Mouse (Mus musculus): ENCODE results near the gene Car11. TPM values are rescaled to one million over a fixed set of nuclear protein-coding genes. Genes with fewer than 3 reads are reported as not detected.
"Not testable (repeated sequence)": the region's sequence is repeated elsewhere in the genome, so short reads cannot be mapped to it uniquely, and the experiment has no call there.

The Car11 gene
- polyA plus RNA-seq (2015; fragmentation: Nextera tagmentation; extraction: Ambion mirVana): 57.0 and 71.4 TPM in 2 replicates

DNA sequence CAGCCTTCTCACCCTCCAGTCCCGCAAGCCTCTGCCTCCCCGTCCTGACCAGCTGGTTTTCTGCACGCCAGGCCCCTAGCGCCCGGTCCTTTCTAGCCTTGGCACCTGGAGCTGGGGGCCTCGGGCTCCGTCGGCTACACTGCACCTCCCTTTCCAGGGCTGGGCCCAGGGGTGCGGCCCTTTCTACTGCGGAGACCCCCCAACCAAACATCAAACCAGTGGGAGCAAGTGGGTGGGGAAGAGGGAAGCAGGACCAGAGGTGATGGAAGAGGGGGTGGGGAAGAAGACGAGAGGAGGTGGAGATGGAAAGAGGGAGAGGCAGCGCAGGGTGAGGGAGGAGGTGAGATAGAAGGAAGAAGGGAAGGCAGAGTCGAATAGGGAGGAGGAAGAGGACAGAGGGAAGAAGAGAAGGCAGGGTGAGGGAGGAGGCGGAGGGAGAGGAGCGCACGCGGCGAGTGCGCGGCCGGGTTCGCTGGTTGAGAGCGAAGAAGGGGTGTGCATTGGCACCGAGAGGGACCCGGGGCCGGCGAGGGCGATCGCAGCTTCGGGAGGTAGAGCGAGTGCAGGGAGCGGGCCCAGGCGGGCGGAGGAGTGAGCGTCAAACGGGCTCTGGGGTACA lies at the start of gene Car11:
TSS of gene Car11 (plus strand) at position 321 of the 619 bp plus-strand sequence.
- Histone ChIP-seq H3K36me3 (no peaks in the 10 kb centered on the region), H3K27ac (replicated peaks) (peak within 1 kb of the TSS; percentile 81), H3K4me3 (replicated peaks) (peak within 1 kb of the TSS; percentile 58), H3K9me3 (replicated peaks) (no peaks in the 10 kb centered on the region), H3K4me2 (peak within 1 kb of the TSS; percentile 96), H3K9ac (replicated peaks) (peak within 1 kb of the TSS; percentile 80), H3K4me1 (peaks cover 51% of the 10 kb centered on the region), H3K27me3 (replicated peaks) (0 out of 2 replicates have a peak, but pooled peaks cover 5% of the 10 kb centered on the region)
- WGBS: under 1% methylated on average over 36 of the region's 36 CpGs
- ATAC-seq (ENCODE audit: low FRiP score): peak; percentile 6

DNA sequence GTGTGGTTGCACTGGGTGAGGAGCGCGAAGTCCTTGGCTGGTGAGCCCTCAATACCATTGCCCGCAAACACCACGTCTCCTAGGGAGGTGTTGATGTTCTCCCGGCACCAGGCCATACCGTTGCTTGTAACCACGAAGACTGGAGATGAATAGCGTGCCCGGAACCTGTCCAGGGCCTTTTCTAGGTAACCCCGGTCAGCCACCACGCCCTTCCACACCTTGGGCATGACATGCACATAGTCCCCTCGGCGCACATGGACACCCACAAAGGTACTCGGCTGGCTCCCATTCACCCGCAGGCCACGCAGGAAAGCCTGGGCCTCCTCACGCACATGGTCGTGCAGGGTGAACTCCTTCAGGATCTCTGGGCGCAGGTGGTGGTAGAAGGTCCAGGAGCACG lies 49.2 kb upstream of the Car11 start:
- not testable (repeated sequence) for H3K4me2 ChIP-seq; H3K4me1 ChIP-seq; H3K9me3 ChIP-seq (replicated peaks); ATAC-seq (ENCODE audit: low FRiP score); H3K27ac ChIP-seq (replicated peaks); H3K9ac ChIP-seq (replicated peaks); H3K4me3 ChIP-seq (replicated peaks); H3K36me3 ChIP-seq; H3K27me3 ChIP-seq (replicated peaks)
- 96% methylated on average over 19 of the region's 20 CpGs for WGBS

DNA sequence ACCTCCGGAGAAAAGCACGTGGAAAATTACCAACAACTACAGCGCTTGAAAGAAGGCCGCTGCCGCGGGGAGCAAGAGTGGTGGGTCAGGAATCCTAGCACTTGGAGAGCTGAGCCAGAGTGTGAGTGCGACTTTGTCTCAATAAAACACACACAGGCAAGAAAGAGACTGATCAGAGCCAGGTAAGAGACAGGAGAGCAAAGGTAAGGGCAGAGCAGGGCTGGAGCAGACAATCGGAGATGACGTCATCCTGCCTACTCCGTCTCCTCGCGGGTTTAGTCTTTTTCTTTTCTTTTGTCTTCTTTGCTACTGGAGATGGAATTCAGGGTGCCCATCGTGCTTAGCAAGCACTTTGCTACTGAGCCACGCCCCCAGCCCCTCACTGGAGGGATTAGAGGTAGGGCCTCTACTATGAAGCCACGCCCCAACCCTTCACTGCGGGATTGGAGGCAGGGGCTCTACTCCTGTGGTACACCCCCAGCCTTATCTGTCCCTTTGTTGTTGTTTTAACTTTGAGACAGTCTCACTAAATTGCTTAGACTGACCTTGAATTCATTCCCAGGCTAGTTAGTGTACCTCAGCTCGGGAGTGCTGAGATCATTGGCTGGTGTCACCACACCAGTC lies 45.1 kb upstream of the Car11 start:
- H3K4me2 ChIP-seq: peak overlapping the region; percentile 35
- WGBS: 45% methylated on average over 17 of the region's 17 CpGs
- H3K27me3 ChIP-seq (replicated peaks): no peaks in the 10 kb centered on the region
- ATAC-seq (ENCODE audit: low FRiP score): 0 out of 2 replicates have a peak, but pooled peaks have one; percentile 55
- H3K9me3 ChIP-seq (replicated peaks): no peaks in the 10 kb centered on the region
- H3K9ac ChIP-seq (replicated peaks): no peak overlapping the region
- no peak overlapping the region for H3K27ac ChIP-seq (replicated peaks)
- no peaks in the 10 kb centered on the region for H3K36me3 ChIP-seq
- H3K4me3 ChIP-seq (replicated peaks): no peak overlapping the region
- H3K4me1 ChIP-seq: peaks cover 5% of the 10 kb centered on the region; the same call in 1 of the 2 replicates

DNA sequence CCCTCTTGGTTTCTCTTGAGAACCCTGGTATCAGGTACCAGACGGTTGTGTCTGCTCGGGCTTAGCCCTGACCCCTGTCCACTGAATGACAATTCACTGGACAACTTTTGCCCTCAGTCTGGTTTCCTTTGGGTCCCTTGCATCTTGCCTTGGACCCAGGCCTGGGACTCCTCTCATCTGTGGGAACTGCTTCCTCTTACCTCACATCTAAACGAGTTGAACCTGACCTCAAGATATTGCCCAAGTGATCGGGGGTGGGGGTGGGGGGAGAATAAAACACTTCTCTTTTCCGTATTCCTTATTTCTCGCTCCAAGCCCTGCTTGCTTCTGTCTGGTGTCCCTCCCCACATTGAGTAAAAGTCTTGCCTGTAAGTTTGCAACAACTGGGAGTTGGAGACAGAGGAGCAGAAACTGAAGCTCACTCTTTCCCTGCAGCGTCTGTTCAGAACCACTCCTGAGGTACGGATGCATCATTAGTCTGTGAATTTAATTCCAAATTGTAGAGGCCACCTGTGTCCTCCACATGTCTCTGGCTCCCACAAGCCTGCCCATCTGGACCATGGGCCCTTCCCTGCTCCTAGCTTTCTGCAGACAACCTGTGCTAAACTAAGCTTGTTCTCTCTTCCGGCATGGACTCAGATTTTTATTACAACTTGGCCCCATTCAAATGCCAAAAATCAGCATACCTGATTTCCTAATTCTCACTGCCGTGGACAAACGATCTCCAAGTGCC lies 38.7 kb upstream of the Car11 start:
- Histone ChIP-seq H3K4me1 (no peaks in the 10 kb centered on the region), H3K9me3 (replicated peaks) (no peaks in the 10 kb centered on the region), H3K27ac (replicated peaks) (no peak overlapping the region), H3K36me3 (no peaks in the 10 kb centered on the region), H3K9ac (replicated peaks) (no peak overlapping the region), H3K4me2 (no peak overlapping the region), H3K4me3 (replicated peaks) (no peak overlapping the region), H3K27me3 (replicated peaks) (no peaks in the 10 kb centered on the region)
- no peak for ATAC-seq (ENCODE audit: low FRiP score)
- 85% methylated on average over 11 of the region's 11 CpGs for WGBS

DNA sequence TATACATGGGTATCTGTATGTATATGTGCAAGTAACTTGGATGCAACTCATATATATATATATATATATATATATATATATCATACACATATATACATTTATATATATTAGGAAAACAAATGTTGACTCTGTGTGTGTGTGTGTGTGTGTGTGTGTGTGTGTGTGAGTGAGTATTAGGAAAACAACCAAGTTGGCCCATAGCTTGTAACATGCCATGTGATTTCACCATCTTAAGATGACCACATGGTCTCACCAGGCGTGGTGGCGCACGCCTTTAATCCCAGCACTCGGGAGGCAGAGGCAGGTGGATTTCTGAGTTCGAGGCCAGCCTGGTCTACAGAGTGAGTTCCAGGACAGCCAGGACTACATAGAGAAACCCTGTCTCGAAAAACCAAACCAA lies 37.9 kb upstream of the Car11 start:
- not testable (repeated sequence) for H3K27me3 ChIP-seq (replicated peaks); H3K36me3 ChIP-seq; H3K27ac ChIP-seq (replicated peaks); H3K4me3 ChIP-seq (replicated peaks); H3K4me2 ChIP-seq; H3K4me1 ChIP-seq; ATAC-seq (ENCODE audit: low FRiP score); H3K9ac ChIP-seq (replicated peaks); H3K9me3 ChIP-seq (replicated peaks)
- WGBS: 90% methylated on average over 6 of the region's 6 CpGs

DNA sequence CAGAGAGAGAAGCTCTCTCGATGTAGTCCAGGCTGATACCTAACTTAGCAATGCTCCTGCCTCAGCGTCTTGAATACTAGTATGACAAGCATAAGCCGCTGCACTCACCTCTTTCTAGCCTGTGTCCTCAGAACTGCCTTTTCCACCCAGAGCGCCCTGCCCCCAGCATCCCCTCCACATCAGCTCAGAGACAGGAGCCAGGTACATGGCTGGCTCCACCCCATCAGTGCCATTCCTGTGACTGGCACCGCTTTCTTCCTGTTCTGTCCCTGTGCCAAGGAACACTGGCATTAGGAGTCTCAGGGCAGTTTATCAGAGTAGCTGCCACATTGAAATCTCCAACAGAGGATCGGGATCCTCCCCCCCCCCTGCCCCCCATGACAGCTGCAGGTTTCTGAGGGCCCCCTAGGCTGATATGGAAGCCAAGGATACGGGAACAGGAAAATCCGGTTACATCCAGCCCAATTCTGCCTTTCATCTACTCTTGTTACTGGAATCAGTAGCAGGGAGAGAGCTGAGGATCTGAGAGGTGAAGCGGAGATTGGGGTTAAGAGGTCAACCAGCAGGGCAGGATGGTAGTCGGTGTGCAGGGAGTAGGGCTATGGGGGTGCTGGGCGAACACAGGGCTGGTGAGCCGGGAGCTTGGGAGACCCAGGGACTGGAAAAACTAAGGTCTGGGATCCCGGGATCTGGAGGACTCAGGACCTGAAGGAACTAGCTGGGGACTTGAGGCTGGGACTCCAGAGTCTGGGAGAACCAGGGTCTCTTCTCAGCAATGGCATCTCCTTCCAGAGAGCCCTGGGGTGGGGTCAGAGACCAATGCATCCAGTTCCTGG lies 34.1 kb upstream of the Car11 start:
- Histone ChIP-seq H3K36me3 (no peaks in the 10 kb centered on the region), H3K9ac (replicated peaks) (no peak overlapping the region), H3K4me1 (no peaks in the 10 kb centered on the region), H3K27me3 (replicated peaks) (no peaks in the 10 kb centered on the region), H3K9me3 (replicated peaks) (no peaks in the 10 kb centered on the region), H3K4me3 (replicated peaks) (no peak overlapping the region), H3K4me2 (no peak overlapping the region), H3K27ac (replicated peaks) (no peak overlapping the region)
- ATAC-seq (ENCODE audit: low FRiP score): no peak
- 70% methylated on average over 13 of the region's 13 CpGs for WGBS

DNA sequence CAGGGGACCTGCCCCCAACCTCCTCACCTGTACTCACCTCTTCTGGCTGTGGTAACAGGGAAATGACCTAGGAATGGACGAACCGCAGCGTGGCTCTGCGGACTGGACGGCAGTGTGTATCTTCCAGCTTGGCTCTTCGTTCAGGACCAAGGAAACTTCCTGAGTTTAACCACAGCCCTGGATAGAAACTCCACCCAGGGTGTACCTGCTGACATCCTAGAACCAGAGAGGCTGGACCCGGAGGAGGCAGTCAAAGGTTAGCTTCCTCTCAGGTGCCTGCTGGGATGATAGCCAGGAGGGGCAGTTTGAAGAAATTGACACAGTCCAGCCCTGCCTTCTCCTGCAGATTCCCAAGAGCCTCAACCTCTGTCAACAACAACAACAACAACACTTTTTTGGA lies 33.5 kb upstream of the Car11 start, which contains the start of gene Fut2:
TSS of gene Fut2 (minus strand) at position 234 of the 400 bp plus-strand sequence.
- Histone ChIP-seq H3K27me3 (replicated peaks) (no peaks in the 10 kb centered on the region), H3K36me3 (no peaks in the 10 kb centered on the region), H3K4me1 (no peaks in the 10 kb centered on the region), H3K9me3 (replicated peaks) (no peaks in the 10 kb centered on the region), H3K4me2 (no peak within 1 kb of the TSS), H3K4me3 (replicated peaks) (no peak within 1 kb of the TSS), H3K9ac (replicated peaks) (no peak within 1 kb of the TSS), H3K27ac (replicated peaks) (no peak within 1 kb of the TSS)
- whole genome bisulfite sequencing: 86% methylated on average over 7 of the region's 7 CpGs
- ATAC-seq (ENCODE audit: low FRiP score): no peak

DNA sequence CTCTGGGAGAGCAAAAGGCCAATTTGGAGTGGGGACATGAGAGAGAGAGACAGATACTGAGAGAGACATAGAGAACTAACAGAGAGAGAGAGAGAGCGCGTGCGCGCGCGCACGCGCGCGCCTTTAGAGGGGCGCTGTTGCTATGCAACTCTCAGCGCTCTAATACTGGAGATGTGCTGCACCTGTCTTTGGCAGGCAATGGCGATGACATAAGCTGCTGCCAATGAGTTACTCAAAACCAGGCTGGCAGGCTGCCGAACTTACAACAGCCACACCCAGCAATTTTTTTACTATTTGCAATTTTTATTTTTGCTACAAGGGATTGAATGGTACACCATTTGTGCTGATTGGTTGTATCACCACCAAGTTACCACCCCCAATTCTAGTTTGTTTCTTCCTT lies 31.9 kb upstream of the Car11 start:
- 78% methylated on average over 14 of the region's 14 CpGs for WGBS
- Histone ChIP-seq H3K27me3 (replicated peaks) (no peaks in the 10 kb centered on the region), H3K4me3 (replicated peaks) (no peak overlapping the region), H3K4me2 (no peak overlapping the region), H3K36me3 (no peaks in the 10 kb centered on the region), H3K4me1 (no peaks in the 10 kb centered on the region), H3K9ac (replicated peaks) (no peak overlapping the region), H3K27ac (replicated peaks) (no peak overlapping the region), H3K9me3 (replicated peaks) (no peaks in the 10 kb centered on the region)
- no peak for ATAC-seq (ENCODE audit: low FRiP score)

DNA sequence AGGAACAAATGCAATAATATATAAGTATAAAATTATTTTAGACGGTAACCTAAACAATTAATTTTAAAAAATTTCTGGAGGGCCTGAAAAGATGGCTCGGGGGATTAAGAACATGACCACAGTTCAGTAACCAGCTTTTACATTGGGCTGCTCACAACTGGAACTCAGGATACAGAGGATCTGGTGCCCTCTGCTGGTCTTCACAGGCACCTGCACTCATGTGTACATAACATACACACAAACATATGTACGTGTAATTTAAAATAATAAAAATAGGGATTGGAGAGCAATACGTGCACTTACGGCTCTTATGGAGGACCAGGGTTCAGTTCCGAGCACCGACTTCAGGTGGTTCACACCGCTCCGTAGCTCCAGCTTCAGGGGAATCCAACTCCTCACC lies 30.7 kb upstream of the Car11 start:
- Histone ChIP-seq H3K27me3 (replicated peaks) (no peaks in the 10 kb centered on the region), H3K27ac (replicated peaks) (no peak overlapping the region), H3K9ac (replicated peaks) (no peak overlapping the region), H3K4me1 (no peaks in the 10 kb centered on the region), H3K4me3 (replicated peaks) (no peak overlapping the region), H3K9me3 (replicated peaks) (no peaks in the 10 kb centered on the region), H3K36me3 (no peaks in the 10 kb centered on the region), H3K4me2 (no peak overlapping the region)
- no peak for ATAC-seq (ENCODE audit: low FRiP score)
- 97% methylated on average over 9 of the region's 9 CpGs for WGBS

DNA sequence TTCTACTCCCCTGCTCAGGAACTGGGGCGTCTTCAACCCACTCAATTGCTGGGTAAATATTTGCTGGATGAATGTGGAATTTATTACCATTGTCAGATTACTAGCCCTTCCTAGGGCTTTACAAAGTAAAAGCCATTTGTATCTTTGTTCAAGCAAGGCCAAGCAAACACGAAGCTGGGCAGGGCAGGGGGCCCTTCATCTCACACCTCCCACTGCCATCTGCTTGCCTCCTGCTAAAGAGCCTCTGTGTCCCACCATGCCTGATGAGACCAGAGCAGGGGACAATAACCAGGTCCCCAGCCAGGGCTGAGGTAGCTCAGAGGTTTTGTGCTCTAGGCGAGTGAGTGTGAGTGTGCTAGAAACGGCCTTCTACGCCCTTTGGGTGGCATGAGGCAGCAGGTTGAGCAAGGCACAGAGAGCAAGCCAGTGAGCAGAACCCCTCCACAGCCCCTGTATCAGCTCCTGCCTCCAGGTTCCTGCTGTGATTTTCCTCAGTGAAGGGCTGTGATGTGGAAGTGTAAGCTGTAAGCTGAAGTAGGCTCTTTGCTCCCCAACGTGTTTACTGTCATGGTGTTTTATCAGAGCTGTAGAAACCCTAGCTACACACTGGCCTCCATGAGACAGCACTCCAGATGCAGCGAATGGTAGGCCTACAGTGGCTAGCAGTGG lies 21.9 kb upstream of the Car11 start:
- no peak overlapping the region for H3K4me2 ChIP-seq
- no peak overlapping the region for H3K9ac ChIP-seq (replicated peaks)
- H3K27me3 ChIP-seq (replicated peaks): no peaks in the 10 kb centered on the region
- ATAC-seq (ENCODE audit: low FRiP score): no peak
- no peak overlapping the region for H3K27ac ChIP-seq (replicated peaks)
- H3K4me1 ChIP-seq: peaks cover 6% of the 10 kb centered on the region
- H3K36me3 ChIP-seq: no peaks in the 10 kb centered on the region
- 68% methylated on average over 7 of the region's 7 CpGs for WGBS
- no peaks in the 10 kb centered on the region for H3K9me3 ChIP-seq (replicated peaks)
- H3K4me3 ChIP-seq (replicated peaks): no peak overlapping the region

DNA sequence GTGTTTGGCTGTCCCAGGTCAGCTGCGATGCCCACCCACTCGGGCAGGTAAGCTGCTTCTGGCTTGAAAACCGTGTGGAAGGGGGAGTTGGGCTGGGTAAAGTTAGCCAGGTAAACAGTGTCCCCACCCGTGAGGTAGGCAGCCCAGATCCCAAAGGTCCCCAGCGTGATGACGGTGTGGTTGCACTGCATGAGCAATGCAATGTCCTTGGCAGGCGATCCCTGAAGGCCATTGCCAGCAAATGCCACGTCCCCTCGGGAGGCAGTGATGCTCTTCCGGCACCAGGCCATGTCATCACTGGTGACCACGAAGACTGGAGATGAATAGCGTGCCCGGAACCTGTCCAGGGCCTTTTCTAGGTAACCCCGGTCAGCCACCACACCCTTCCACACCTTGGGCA lies 21.1 kb upstream of the Car11 start:
- Histone ChIP-seq H3K27ac (replicated peaks) (no peak overlapping the region), H3K4me3 (replicated peaks) (no peak overlapping the region), H3K9ac (replicated peaks) (no peak overlapping the region), H3K4me1 (peaks cover 6% of the 10 kb centered on the region), H3K4me2 (no peak overlapping the region), H3K27me3 (replicated peaks) (no peaks in the 10 kb centered on the region), H3K9me3 (replicated peaks) (no peaks in the 10 kb centered on the region), H3K36me3 (no peaks in the 10 kb centered on the region)
- no peak for ATAC-seq (ENCODE audit: low FRiP score)
- 93% methylated on average over 14 of the region's 14 CpGs for WGBS

Data from neural tube, embryonic 15.5 days (tissue).